Comparison of ENCODE assay signal across 8 mouse cellular contexts in genomic region chr7:128529574-128530051, GRCm38 (mm10). TPM values are rescaled to one million over a fixed set of nuclear protein-coding genes. Genes with fewer than 3 reads are reported as not detected.
DNase-seq lines count a peak whose midpoint lies in the region; ATAC-seq and TF ChIP-seq lines count a peak whose summit lies in the region.

No protein-coding gene starts in this region.

- peak overlapping the region; percentile 100 for H3K27ac ChIP-seq in heart, adult 2 months
- peak overlapping the region; percentile 82 for H3K27ac ChIP-seq in stomach, postnatal 0 days (replicated peaks)
- H3K27ac ChIP-seq in thymus, adult 2 months (ENCODE audit: control insufficient read depth, insufficient read depth, low read length), result no peak overlapping the region

- H3K27me3 ChIP-seq in heart, adult 2 months (ENCODE audit: control insufficient read depth, insufficient read depth, low read length), result no peaks in the 10 kb centered on the region
- H3K27me3 ChIP-seq in stomach, postnatal 0 days (ENCODE audit: control insufficient read depth, insufficient read depth, low read length), result no peaks in the 10 kb centered on the region
- no peaks in the 10 kb centered on the region for H3K27me3 ChIP-seq in thymus, adult 2 months (ENCODE audit: control insufficient read depth, insufficient read depth, low read length)

- peaks cover 38% of the 10 kb centered on the region for H3K4me1 ChIP-seq in heart, adult 2 months (ENCODE audit: control insufficient read depth, insufficient read depth, low read length)
- H3K4me1 ChIP-seq in stomach, postnatal 0 days (replicated peaks; ENCODE audit: control insufficient read depth, insufficient read depth), result peaks cover 28% of the 10 kb centered on the region
- H3K4me1 ChIP-seq in thymus, adult 2 months (replicated peaks; ENCODE audit: control insufficient read depth, insufficient read depth, low read length), result no peaks in the 10 kb centered on the region

- no peaks in the 10 kb centered on the region for H3K9me3 ChIP-seq in stomach, postnatal 0 days (ENCODE audit: control insufficient read depth, low read length)

- DNase-seq in left cerebral cortex, adult 18-20 months (ENCODE audit: low spot score in 2 of 2), result peak; percentile 16 to 25
- no peak for DNase-seq in left cerebral cortex, adult 11 months (ENCODE audit: low spot score)
- peak; percentile 79 to 85 for DNase-seq in adrenal gland, postnatal 36 days
- DNase-seq in heart, adult 2 months, result peak; percentile 70 to 75
- DNase-seq in layer of hippocampus, adult 9-11 months, result peak; percentile 65
- DNase-seq in stomach, postnatal 0 days (ENCODE audit: low spot score), result peak; percentile 47
- no peak for DNase-seq in thymus, adult 2 months

- intact Hi-C loops in heart, adult 2 months (cut with DNase I), result no loop called here

- 19% methylated on average over 14 of the region's 14 CpGs for WGBS in heart, adult 2 months
- WGBS in stomach, postnatal 0 days, result 13% methylated on average over 14 of the region's 14 CpGs
- 74% methylated on average over 14 of the region's 14 CpGs for WGBS in thymus, adult 2 months

- ATAC-seq in megakaryocyte-erythroid progenitor cell, adult 5-6 weeks (replicated peaks; ENCODE audit: low FRiP score, low TSS enrichment, poor library complexity, severe bottlenecking), result 0 out of 2 replicates have a peak, but pooled peaks have one; percentile 19
- peak; percentile 53; the same call in 1 of the 2 replicates for ATAC-seq in stomach, postnatal 0 days (ENCODE audit: low FRiP score, low TSS enrichment)

- peak; percentile 24; the same call in 1 of the 2 replicates for TF ChIP-seq POLR2A in heart, adult 2 months (IDR thresholded peaks at IDR 0.05; ENCODE audit: insufficient read depth, low read depth, low read length)
- no peak for TF ChIP-seq POLR2A in thymus, adult 2 months (IDR thresholded peaks at IDR 0.05; ENCODE audit: control insufficient read depth, extremely low read depth, insufficient read depth, low read length, poor library complexity)

- peak overlapping the region; percentile 15 for H3K9ac ChIP-seq in heart, adult 2 months (ENCODE audit: low read depth, low read length)
- H3K9ac ChIP-seq in stomach, postnatal 0 days (ENCODE audit: low read length), result peak overlapping the region; percentile 32; the same call in 1 of the 2 replicates

- H3K36me3 ChIP-seq in heart, adult 2 months (ENCODE audit: control insufficient read depth, insufficient read depth, low read length), result peaks cover 22% of the 10 kb centered on the region
- H3K36me3 ChIP-seq in stomach, postnatal 0 days (ENCODE audit: control insufficient read depth, insufficient read depth, low read length), result no peaks in the 10 kb centered on the region
- no peaks in the 10 kb centered on the region for H3K36me3 ChIP-seq in thymus, adult 2 months (ENCODE audit: control insufficient read depth, insufficient read depth, low read length)

- H3K4me2 ChIP-seq in stomach, postnatal 0 days (replicated peaks; ENCODE audit: low read depth), result 0 out of 2 replicates have a peak overlapping the region, but pooled peaks have one; percentile 4

- peaks cover 2% of the 10 kb centered on the region for H3K79me2 ChIP-seq in heart, adult 2 months (replicated peaks; ENCODE audit: control insufficient read depth, insufficient read depth, low read length)

- TF ChIP-seq CTCF in heart, adult 2 months (IDR thresholded peaks at IDR 0.05), result no peak
- TF ChIP-seq CTCF in stomach, postnatal 0 days (IDR thresholded peaks at IDR 0.05; ENCODE audit: low read depth), result no peak
- no peak for TF ChIP-seq CTCF in thymus, adult 2 months (IDR thresholded peaks at IDR 0.05; ENCODE audit: borderline replicate concordance, control insufficient read depth, extremely low read depth, insufficient read depth, low read length, poor library complexity)

- H3K4me3 ChIP-seq in heart, adult 2 months, result peak overlapping the region; percentile 3; the same call in 1 of the 2 replicates
- no peak overlapping the region for H3K4me3 ChIP-seq in stomach, postnatal 0 days (ENCODE audit: low read depth, low read length)
- no peak overlapping the region for H3K4me3 ChIP-seq in thymus, adult 2 months (ENCODE audit: control insufficient read depth, insufficient read depth, low read length)

- peak; percentile 85 for TF ChIP-seq EP300 in heart, adult 2 months (IDR thresholded peaks at IDR 0.05; ENCODE audit: insufficient read depth, low read depth, low read length)
- TF ChIP-seq EP300 in stomach, postnatal 0 days (optimal IDR thresholded peaks at IDR 0.05), result no peak

RNA-seq across cellular contexts. Expression of gene Bag3, which starts 6.2 kb away (rescaled TPM):
- total RNA-seq in left cerebral cortex, adult 18-20 months (2021), result 10 to 100 TPM in 1 of 2 experiments, 1 to 10 TPM in 1; 9.4 to 10.2 TPM
- total RNA-seq in adrenal gland, postnatal 36 days (2021), result 100 to 1,000 TPM; 193 to 336 TPM
- 100 to 1,000 TPM; 259 to 296 TPM for total RNA-seq in heart, adult 2 months (2021)
- 133 and 148 TPM in 2 replicates for polyA plus RNA-seq in heart, adult 2 months (2012; rRNA removed)
- 11.0 and 12.7 TPM in 2 replicates for total RNA-seq in megakaryocyte-erythroid progenitor cell, adult 5-6 weeks (2014; fragmentation: Nextera tagmentation)
- 6.5 and 14.2 TPM in 2 replicates for total RNA-seq in megakaryocyte-erythroid progenitor cell, adult 5-6 weeks (2017)
- polyA plus RNA-seq in stomach, postnatal 0 days (2015; fragmentation: Nextera tagmentation; extraction: Ambion mirVana), result 17.7 and 19.2 TPM in 2 replicates
- 14.5 and 19.1 TPM in 2 replicates for polyA plus RNA-seq in thymus, adult 2 months (2012; rRNA removed)

Comparison
In these comparisons a context has a peak if more than half of its experiments do, and no peak if none do; other contexts are left out.
1. DNase-seq: peak in left cerebral cortex, adult 18-20 months (2 of 2), adrenal gland, postnatal 36 days (2 of 2), heart, adult 2 months (2 of 2), layer of hippocampus, adult 9-11 months (single experiment) and stomach, postnatal 0 days (single experiment); none in left cerebral cortex, adult 11 months (single experiment) and thymus, adult 2 months (single experiment).
2. RNA of gene Bag3, which starts 6.2 kb away (total RNA-seq): 193 to 336 TPM in adrenal gland, postnatal 36 days and 259 to 296 TPM in heart, adult 2 months; 6.5 to 14.2 TPM in megakaryocyte-erythroid progenitor cell, adult 5-6 weeks and 9.4 to 10.2 TPM in left cerebral cortex, adult 18-20 months; every median in the first group is over 10 times any median in the second.